Mouse (Mus musculus) small intestine, adult 2 months (tissue): ENCODE results near the gene Tuba8.

Experiments used
- CTCF ChIP-seq: fragments of 200-500 bp; IDR thresholded peaks from 2 replicates; pipeline ENCODE4 v1.5.1; 2012; ENCODE audit warnings: low read depth, mild to moderate bottlenecking, control low read depth, inconsistent platforms, low read length, moderate library complexity, mixed read lengths; ENCODE audit not compliant: insufficient replicate concordance, insufficient read length; ENCODE audit errors: extremely low read depth
- POLR2A ChIP-seq: fragments of 200-500 bp; IDR thresholded peaks from 2 replicates; pipeline ENCODE4 v1.6.1; 2012; ENCODE audit warnings: low read depth, mild to moderate bottlenecking, control low read depth, inconsistent platforms, low read length, moderate library complexity

GRCm38 (mm10) chr6:121176731-121177098 lies 33.8 kb upstream of the Tuba8 start:
- no peak for TF ChIP-seq CTCF
- no peak for TF ChIP-seq POLR2A
